Mouse (Mus musculus) heart, postnatal 0 days (tissue): Measurements from ENCODE around the gene Ppp2r1b.

Experiments
- CTCF ChIP-seq: IDR thresholded peaks from 2 replicates; pipeline ENCODE4 v1.5.1; 2016; ENCODE audit warnings: antibody characterized with exemption, control low read depth, low read depth
- EP300 ChIP-seq: IDR thresholded peaks from 2 replicates; pipeline ENCODE4 v1.6.1; 2016; ENCODE audit warnings: antibody characterized with exemption, low read depth

DNA sequence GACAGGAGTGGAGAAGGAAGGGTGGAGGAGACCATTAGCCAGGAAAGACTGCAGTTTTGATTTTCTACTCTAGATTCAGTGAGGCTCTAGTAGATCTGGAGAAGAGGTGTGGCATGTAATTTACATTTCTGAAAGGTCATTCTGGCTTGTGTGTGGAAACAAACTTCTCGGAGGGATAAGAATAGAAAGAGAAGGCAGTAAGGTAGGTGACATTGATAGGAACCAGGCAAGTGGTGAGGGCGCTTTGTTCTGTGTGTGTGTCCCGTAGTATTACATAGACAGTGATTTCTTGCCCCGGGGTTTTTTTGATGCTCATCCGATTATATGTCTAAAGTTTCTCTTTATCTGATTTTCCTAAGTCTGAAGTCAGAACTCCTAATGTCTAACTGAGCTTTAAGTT, 19.8 kb downstream of the Ppp2r1b start:
- TF ChIP-seq CTCF = no peak
- no peak for TF ChIP-seq EP300
